Mouse (Mus musculus) heart, embryonic 15.5 days (tissue): ENCODE data around the gene Tmprss11f. TPM values are rescaled to one million over a fixed set of nuclear protein-coding genes. Genes with fewer than 3 reads are reported as not detected.

ENCODE experiments used
- ATAC-seq: fragments of 200-750 bp; cut with Nextera tagmentation; replicated peaks from 2 replicates; pipeline ENCODE4 v1.8.0; 2017; ENCODE audit warnings: low read depth, moderate TSS enrichment; ENCODE audit not compliant: insufficient number of reproducible peaks, insufficient read depth, low FRiP score
- H3K27ac ChIP-seq: fragments of 300-500 bp; sonication (generic); 2 replicates; pipeline ENCODE4 v1.5.1; 2015; ENCODE audit warnings: mild to moderate bottlenecking, inconsistent platforms
- H3K27me3 ChIP-seq: fragments of 300-500 bp; sonication (generic); 2 replicates; pipeline ENCODE4 v1.6.1; 2015; ENCODE audit warnings: inconsistent platforms
- H3K36me3 ChIP-seq: fragments of 300-500 bp; sonication (generic); 2 replicates; pipeline ENCODE4 v1.6.1; 2015; ENCODE audit warnings: mild to moderate bottlenecking, inconsistent platforms
- H3K4me1 ChIP-seq: fragments of 300-500 bp; sonication (generic); replicated peaks from 2 replicates; pipeline ENCODE4 v1.6.1; 2015; ENCODE audit warnings: inconsistent platforms
- H3K4me2 ChIP-seq: fragments of 300-500 bp; sonication (generic); 2 replicates; pipeline ENCODE4 v1.6.1; 2015; ENCODE audit warnings: inconsistent platforms, mild to moderate bottlenecking, moderate library complexity
- H3K4me3 ChIP-seq: fragments of 300-500 bp; sonication (generic); 2 replicates; pipeline ENCODE4 v1.5.1; 2015; ENCODE audit warnings: mild to moderate bottlenecking, inconsistent platforms
- H3K9ac ChIP-seq: fragments of 300-500 bp; sonication (generic); 2 replicates; pipeline ENCODE4 v1.6.1; 2015; ENCODE audit warnings: mild to moderate bottlenecking, inconsistent platforms
- H3K9me3 ChIP-seq: fragments of 300-500 bp; sonication (generic); replicated peaks from 2 replicates; pipeline ENCODE4 v1.6.1; 2016; ENCODE audit warnings: inconsistent platforms
- WGBS: fragments of 180-500 bp; shearing (Covaris S2); methylation state at CpG from one replicate; pipeline ENCODE4 v1.1.7; 2015; ENCODE audit warnings: mixed read lengths; 5-methylcytosine and 5-hydroxymethylcytosine counted together
- polyA plus RNA-seq: library from polyadenylated mRNA; unstranded; fragments of >200 nt; fragmentation: Nextera tagmentation; extraction: Ambion mirVana; gene quantifications from 2 replicates; pipeline ENCODE4 v1.2.1, GENCODE M21; 2015

Tmprss11f gene
- polyA plus RNA-seq, 1 experiment from 2014 or later, result not detected

DNA sequence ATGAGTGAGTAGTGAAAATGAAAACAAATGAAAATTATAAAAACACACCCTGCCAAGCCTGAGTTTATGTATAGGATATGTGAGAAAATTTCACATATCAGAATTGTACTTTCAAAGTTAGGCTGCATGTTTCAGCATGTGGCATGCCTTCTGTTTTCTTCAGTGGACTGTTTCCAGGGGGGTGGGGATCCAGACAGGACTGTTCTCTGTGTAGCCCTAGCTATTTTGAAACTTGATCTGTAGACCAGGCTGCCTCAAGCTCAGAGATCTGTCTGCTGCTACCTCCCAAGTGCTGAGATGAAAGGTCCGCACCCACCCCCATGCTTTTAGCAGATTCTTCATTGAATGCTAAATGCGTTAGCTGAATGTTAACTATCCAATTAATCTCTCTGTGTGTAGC lies 103.5 kb downstream of the Tmprss11f start:
- no peak overlapping the region for H3K4me3 ChIP-seq
- H3K27me3 ChIP-seq, result no peaks in the 10 kb centered on the region
- WGBS, result 63% methylated on average over 2 of the region's 2 CpGs
- no peaks in the 10 kb centered on the region for H3K4me1 ChIP-seq
- no peaks in the 10 kb centered on the region for H3K9me3 ChIP-seq
- H3K9ac ChIP-seq, result no peak overlapping the region
- no peak overlapping the region for H3K27ac ChIP-seq
- no peaks in the 10 kb centered on the region for H3K36me3 ChIP-seq
- no peak overlapping the region for H3K4me2 ChIP-seq
- ATAC-seq, result no peak

DNA sequence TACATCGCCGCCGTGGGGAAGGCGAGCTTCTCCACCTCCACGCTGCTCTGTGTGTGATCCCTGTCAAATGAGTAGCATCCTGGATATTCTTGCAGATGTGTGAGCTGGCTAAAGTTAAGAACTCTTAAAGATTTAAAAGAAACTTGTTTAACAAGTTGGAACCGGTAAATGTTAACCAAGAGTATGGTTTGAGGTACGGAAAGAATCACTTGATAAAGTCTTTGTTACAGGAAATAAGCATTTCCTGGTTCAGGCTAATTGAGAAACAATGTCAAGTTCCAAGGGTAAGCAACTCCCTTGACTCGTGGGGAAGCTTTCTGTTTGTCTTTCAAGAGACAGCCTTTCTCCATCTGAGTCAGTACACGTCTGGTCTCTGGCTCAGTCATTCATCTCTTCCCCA lies 113.7 kb downstream of the Tmprss11f start, which contains the start of gene Tmprss11g:
Gene Tmprss11g (minus strand): TSS at position 101 of the 400 bp plus-strand sequence.
- H3K36me3 ChIP-seq, result no peaks in the 10 kb centered on the region
- WGBS, result 61% methylated on average over 9 of the region's 9 CpGs
- no peaks in the 10 kb centered on the region for H3K9me3 ChIP-seq
- no peak within 1 kb of the TSS for H3K4me3 ChIP-seq
- H3K4me1 ChIP-seq, result no peaks in the 10 kb centered on the region
- H3K27ac ChIP-seq, result no peak within 1 kb of the TSS
- no peak within 1 kb of the TSS for H3K4me2 ChIP-seq
- ATAC-seq, result no peak
- no peak within 1 kb of the TSS for H3K9ac ChIP-seq
- no peaks in the 10 kb centered on the region for H3K27me3 ChIP-seq

DNA sequence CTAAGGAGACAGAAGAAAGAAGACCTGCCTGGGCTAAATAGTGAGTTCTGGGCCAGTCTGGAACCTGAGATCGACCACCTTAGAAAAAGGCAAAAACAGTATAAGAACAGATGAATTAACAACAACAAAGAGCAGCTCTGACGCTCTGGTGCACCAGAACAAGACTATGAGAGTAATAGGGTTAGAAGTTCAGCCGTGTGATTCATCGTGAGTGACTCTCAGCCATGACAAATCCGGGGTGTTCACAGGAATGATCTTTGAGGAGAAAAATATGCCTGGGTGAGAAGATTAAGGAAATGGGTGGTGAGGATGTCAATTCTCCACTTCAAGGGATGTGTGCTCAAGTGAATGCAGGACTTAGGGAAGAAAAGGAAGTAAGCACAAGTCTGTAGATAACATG lies 120.7 kb downstream of the Tmprss11f start:
- H3K36me3 ChIP-seq, result no peaks in the 10 kb centered on the region
- 69% methylated on average over 5 of the region's 5 CpGs for WGBS
- no peak for ATAC-seq

GRCm38 (mm10) chr5:86493453-86493852 lies 138.8 kb downstream of the Tmprss11f start:
- H3K36me3 ChIP-seq, result no peaks in the 10 kb centered on the region
- 63% methylated on average over 1 of the region's 1 CpGs for WGBS
- H3K4me2 ChIP-seq, result no peak overlapping the region
- no peak overlapping the region for H3K4me3 ChIP-seq
- no peaks in the 10 kb centered on the region for H3K4me1 ChIP-seq
- no peak overlapping the region for H3K9ac ChIP-seq
- no peak for ATAC-seq
- H3K27ac ChIP-seq, result no peak overlapping the region
- H3K27me3 ChIP-seq, result no peaks in the 10 kb centered on the region
- no peaks in the 10 kb centered on the region for H3K9me3 ChIP-seq

More for the DNA sequence above, 120.7 kb downstream of the Tmprss11f start:
- H3K9me3 ChIP-seq, result no peaks in the 10 kb centered on the region
- no peak overlapping the region for H3K9ac ChIP-seq
- no peak overlapping the region for H3K4me3 ChIP-seq
- H3K27me3 ChIP-seq, result no peaks in the 10 kb centered on the region
- H3K4me1 ChIP-seq, result no peaks in the 10 kb centered on the region
- H3K4me2 ChIP-seq, result no peak overlapping the region
- H3K27ac ChIP-seq, result no peak overlapping the region

DNA sequence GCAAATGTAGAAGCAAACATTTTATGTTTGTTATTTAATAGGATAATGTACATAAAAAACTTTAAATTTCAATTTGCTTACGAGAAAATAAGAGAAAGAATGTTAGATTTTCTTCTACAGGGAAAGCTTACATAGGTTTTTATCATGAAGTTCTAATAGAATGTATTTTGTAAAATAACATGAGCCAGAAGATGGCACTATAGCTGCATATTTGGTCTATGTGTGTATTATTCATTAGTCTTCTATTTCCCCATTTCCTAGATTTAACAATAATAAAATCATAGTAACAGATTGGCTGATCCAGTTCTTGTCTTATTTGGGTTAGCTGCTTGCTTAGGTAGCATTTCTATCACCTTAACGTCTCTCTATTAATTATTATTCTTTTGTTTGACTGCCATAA lies 149.7 kb downstream of the Tmprss11f start:
- WGBS, result 52% methylated on average over 2 of the region's 2 CpGs
- ATAC-seq, result no peak

DNA sequence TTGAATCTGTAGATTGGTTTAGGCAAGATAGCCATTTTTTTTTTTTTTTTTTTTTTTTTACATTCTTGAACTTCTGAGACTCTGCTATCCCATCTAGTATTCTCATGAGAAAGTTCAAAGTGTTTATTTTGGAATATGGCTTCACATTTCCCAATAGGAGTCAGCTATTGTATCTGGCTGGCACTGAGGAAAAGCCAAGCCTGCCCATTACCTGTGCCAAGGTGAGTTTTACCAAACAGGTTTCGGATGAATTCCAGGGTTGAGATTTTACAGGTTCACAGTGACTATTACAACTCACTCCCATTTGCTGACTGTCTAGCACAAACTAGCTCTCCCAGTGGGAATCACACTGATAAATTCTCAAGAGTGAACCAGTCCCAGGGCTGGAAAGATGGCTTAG lies 150.2 kb downstream of the Tmprss11f start:
- no peaks in the 10 kb centered on the region for H3K36me3 ChIP-seq
- 79% methylated on average over 1 of the region's 1 CpGs for WGBS
- no peak for ATAC-seq

More for the DNA sequence above, 149.7 kb downstream of the Tmprss11f start:
- Histone ChIP-seq H3K4me2 (no peak overlapping the region), H3K27me3 (no peaks in the 10 kb centered on the region), H3K9ac (no peak overlapping the region), H3K4me1 (no peaks in the 10 kb centered on the region), H3K27ac (no peak overlapping the region), H3K36me3 (no peaks in the 10 kb centered on the region), H3K4me3 (no peak overlapping the region), H3K9me3 (no peaks in the 10 kb centered on the region)

GRCm38 (mm10) chr5:86473859-86474258 lies 158.4 kb downstream of the Tmprss11f start:
- no peaks in the 10 kb centered on the region for H3K36me3 ChIP-seq
- H3K4me3 ChIP-seq, result no peak overlapping the region
- no peak for ATAC-seq
- WGBS, result 79% methylated on average over 9 of the region's 9 CpGs
- no peak overlapping the region for H3K9ac ChIP-seq
- H3K27me3 ChIP-seq, result no peaks in the 10 kb centered on the region
- no peak overlapping the region for H3K4me2 ChIP-seq
- H3K9me3 ChIP-seq, result no peaks in the 10 kb centered on the region
- no peaks in the 10 kb centered on the region for H3K4me1 ChIP-seq
- H3K27ac ChIP-seq, result no peak overlapping the region

More for the DNA sequence above, 150.2 kb downstream of the Tmprss11f start:
- no peak overlapping the region for H3K4me2 ChIP-seq
- no peak overlapping the region for H3K4me3 ChIP-seq
- no peaks in the 10 kb centered on the region for H3K27me3 ChIP-seq
- no peak overlapping the region for H3K9ac ChIP-seq
- no peak overlapping the region for H3K27ac ChIP-seq
- H3K4me1 ChIP-seq, result no peaks in the 10 kb centered on the region
- H3K9me3 ChIP-seq, result no peaks in the 10 kb centered on the region

Other genes starting within 250 kb of the Tmprss11f start
- not detected in 2 replicates for gene Tmprss11a, start 163.4 kb downstream of the Tmprss11f start, polyA plus RNA-seq
- gene Tmprss11g, start 113.8 kb downstream of the Tmprss11f start, polyA plus RNA-seq, result 0.05 TPM in 1 of 2 replicates, not detected in the other
- gene Tmprss11b, start 43.9 kb upstream of the Tmprss11f start, polyA plus RNA-seq, result not detected in 2 replicates
- not detected in 2 replicates for gene Tmprss11e, start 113.4 kb upstream of the Tmprss11f start, polyA plus RNA-seq
- 23.2 and 23.8 TPM in 2 replicates for gene Ythdc1, start 171.8 kb upstream of the Tmprss11f start, polyA plus RNA-seq